Mouse (Mus musculus) kidney, adult 18-20 months (tissue): Measurements from ENCODE around the gene Sppl2c.
"Not testable (repeated sequence)": the region's sequence is repeated elsewhere in the genome, so short reads cannot be mapped to it uniquely, and the experiment has no call there.

Experiments used
- DNase-seq: peaks from one replicate; pipeline ENCODE4 v3.0.0; 2021

The Sppl2c gene

DNA sequence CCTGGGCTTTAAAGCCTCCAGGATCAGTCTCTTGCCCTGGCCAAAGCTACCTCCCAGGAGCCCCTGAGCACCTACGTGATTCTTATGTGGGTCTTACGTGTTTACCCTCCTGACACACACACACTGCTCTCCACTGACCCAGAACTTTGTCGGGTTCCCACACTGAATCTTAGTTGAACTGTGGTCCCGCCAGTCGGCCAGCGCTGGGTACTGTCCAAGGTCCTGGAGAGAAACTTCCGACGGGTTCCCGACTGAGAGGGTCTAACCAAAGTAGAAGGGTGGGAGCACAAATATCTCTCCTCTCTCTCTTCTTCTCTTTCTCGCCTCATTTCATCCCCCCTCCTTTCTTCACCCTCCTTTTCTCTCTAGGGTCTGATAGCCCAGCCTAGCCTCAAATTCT lies 11.7 kb downstream of the Sppl2c start:
- DNase-seq, result peak; percentile 9

DNA sequence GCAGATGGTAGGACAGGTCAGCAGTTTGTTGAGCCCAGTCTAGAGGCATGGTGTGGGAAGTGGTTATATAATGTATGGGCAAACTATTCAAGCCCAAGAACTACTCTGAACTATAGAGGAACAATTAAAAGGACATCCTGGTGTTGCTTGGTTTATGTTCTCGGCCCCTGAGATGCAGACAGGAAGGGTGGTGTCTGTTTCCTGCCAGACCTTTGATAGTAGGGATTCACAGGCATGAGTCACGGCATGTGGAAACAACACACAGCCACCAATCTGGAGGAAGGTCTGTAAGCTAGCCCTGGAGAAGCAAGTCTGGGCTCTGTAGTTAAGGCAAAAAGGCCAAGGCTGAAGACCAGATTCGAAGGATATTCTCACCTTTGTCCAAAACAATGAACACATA lies 17.1 kb downstream of the Sppl2c start:
- DNase-seq, result no peak

DNA sequence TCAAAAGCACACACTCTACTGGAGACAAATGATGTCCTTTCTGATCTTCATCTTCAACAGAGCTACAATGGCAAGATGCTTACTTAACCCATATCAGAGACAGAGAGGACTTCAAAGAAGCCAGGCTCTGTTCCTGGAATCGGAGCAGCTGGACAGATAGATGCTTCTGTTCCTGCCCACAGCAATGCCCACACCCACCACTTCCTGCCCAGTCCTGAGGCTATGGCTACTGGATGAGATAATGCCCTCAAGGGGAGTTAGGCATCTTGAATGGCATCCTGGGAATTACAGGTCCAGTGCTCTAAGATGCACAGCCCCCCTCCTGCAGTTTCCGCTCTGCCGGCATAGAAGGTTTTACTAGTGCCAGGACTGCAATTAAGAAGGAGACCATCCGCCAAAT lies 20.4 kb downstream of the Sppl2c start:
- no peak for DNase-seq

DNA sequence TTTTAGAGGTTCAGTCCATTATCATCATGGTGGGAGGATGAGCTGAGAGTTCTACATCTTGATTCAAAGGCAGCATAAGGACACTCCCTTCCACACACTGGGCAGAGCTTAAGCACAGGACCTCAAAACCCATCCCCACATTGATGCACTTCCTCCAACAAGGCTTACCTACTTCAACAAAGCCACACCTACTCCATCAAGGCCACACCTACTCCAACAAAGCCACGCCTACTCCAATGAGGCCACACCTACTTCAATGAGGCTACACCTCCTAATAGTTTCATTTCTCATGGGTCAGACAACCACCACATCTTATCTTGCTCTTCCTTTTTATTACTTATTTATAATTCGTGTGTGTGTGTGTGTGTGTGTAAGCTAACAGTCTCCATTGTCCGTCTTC lies 22.9 kb downstream of the Sppl2c start:
- no peak for DNase-seq

DNA sequence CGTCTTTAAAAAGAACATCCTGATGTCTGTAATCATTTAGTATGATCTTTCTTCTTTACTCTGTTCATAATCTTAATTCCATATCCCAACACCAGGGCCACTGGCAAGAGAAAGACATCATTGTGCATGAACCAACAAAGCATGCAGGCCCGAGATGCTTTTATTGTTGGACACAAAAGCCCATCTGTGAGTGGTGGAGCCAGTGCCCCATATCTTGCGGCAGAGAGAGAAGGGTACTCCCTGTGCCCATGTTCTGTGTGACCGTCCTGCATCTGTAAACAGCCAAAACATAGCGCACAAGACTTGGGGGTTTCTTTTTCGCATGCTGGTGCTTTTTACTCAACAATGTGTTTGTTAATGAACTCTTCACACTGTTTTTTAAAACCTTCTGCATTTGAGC lies 25.1 kb downstream of the Sppl2c start:
- DNase-seq, result no peak

DNA sequence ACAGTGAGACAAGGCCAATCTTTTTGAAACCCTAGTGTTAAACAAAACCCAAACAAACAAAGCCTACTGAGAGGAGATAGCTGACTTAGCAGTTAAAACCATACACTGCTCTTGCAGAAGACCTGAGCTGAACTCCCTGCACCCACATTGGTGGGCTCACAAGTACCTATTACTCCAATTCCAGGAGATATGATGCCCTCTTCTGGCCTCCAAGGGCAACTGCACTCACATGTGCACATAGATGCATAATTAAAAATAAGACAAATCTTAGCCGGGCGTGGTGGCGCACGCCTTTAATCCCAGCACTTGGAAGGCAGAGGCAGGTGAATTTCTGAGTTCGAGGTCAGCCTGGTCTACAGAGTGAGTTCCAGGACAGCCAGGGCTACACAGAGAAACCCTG lies 28.0 kb downstream of the Sppl2c start:
- not testable (repeated sequence) for DNase-seq

DNA sequence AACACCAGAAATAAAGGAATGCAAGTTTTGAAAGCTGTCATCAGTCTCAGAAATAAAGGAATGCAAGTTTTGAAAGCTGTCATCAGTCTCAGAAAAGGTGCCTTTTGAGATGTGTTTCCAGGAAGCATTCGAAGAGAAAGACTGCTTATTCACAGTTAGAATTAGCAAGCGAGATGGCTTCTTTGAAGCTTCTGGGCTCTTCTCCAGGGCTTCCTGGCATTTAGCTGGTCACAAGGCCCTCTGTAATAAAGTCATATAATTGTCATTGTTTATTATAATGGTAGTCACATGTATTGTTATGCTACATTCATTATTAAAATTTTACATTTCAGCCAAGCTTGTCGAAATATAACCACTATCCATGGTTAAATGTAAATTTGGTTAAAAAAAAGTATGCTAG lies 31.9 kb downstream of the Sppl2c start:
- DNase-seq, result no peak

DNA sequence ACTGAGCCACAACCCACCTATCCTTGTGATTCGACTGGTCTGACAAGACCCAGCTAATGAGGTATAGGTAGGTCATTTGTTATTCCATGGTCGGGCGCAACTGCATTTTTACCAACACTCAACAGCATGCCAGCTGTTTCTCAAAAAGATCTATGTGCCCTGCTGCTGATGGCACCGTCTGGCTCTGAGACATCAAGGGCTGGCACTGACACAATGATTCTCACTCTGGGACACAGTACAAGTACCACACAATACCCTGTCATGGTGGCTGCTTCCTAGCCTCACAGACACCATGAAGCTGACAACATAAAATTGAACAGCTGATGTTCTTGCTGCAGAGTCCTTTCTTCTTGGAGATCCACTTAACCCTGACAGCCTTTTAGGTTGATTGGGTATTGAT lies 34.2 kb downstream of the Sppl2c start:
- no peak for DNase-seq

DNA sequence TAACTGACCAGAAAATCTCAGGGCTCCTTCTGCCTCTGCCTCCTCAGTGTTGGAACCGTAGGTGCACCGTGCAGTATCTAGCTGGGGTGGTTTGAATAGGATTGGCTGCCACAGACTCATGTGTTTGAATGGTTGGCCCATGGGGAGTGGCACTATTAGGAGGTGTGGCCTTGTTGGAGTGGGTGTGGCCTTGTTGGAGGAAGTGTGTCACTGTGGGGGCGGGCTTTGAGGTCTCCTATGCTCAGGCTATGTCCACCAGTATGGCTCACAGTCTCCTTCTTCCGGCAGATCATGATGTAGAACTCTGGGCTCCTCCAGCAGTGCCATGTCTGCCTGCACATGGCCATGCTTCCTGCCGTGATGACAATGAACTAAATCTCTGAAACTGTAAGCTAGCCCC lies 35.6 kb downstream of the Sppl2c start:
- no peak for DNase-seq

DNA sequence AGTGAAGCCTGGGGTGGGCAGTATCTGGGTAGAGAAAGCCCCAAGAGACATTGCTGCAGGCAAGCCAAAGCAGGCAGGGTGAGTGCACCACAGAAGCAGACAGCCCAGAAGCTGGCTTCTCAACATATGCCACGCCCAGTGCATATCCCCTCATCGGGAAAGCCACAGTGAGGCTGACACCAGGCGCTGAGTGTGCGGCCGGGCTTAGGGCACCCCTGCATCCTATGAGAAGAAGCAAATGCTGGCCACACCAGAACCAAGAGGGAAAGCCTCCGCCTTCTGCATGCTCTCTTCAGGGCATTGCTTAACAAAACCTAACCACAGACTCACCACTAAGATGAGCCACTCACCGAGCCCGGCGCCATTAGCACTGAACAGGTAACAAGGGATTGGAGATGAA lies 37.2 kb downstream of the Sppl2c start:
- DNase-seq, result no peak

DNA sequence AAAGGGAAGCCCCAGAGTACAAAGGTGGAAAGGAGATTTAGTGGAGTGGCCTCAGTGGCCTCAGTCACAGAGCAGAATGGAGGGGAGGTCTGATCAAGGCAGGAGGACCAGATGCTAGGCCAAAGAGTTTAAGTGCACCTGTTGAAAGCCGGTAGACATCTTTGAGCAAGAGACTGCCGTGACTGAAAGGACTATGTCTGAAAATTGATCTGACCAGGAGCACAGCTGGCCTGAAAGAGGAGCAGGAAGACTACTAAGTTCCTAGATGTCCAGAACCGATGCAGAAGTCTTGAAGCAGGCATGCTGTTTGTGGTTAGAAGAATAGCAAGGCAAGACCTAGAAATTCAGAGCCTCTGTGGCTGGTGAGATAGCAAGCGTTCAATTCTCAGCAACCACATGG lies 43.3 kb downstream of the Sppl2c start:
- no peak for DNase-seq

DNA sequence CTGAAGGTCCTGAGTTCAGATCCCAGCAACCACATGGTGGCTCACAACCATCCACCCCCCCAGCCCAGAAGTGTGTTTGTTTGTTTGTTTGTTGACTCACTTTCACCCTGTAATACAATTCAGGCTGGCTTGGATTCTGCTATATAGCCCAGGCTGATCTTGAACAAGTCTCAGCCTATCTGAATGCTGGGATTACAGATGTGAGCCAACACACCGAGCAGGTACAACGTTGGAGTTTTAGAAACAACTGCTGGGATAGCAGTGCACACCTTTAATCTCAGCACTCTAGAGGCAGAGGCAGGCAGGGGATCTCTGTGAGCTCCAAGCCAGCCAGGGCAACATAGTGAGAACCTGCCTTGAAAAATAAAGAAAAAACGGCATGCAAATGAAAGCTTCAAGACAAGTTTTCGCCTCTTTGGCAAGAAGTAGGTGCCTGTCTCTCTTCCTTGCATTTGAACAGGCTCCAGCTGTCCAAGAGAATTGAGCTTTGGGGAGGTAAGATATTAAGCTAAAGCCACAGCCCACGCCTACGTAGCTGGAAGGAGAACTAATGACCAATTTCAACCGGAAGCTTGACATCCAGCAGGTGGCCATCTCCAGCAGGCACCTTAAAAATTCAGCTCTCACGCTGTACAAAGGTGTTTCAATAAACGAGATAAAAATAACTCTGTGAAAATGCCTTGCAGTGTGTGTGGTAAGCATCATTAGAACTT lies 44.1 kb downstream of the Sppl2c start:
- peak; percentile 52 for DNase-seq

DNA sequence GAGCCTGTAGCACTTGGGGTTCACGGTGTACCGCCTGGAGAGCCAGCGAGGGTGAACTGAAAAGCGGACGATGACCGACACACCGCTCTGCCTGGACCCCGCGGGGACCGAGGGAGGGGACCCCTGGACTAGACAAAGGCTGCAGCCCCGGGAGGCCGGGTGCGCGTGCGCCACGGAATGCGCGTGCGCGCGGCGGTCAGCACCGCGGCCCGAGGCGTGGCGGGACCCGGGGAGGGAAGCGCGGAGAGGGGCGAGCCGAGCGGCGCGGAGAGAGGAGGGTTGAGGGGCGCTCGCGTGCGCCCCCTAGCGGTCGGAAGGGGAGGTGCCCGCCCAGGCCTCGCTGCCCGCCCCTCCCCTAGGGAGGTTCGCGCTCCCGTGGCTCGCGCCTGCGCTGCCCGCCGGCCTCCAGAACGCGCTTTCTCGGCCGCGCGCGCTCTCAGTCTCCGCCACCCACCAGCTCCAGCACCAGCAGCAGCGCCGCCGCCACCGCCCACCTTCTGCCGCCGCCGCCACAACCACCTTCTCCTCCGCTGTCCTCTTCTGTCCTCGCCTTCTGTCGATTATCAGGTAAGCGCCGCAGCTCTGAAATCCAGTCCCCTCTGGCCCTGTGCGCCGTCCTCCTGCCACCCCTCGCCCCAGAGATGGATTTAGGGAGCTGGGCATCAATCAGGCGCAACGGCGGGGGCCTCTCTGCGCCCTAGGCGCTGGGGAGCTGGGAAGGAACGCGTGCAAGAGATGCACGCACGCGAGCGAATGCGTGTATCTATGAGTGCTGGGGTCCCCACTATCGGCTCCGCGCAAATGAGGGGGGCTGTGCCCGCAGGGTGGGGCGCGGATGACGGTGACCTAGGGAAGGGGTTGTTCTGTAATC lies 45.1 kb downstream of the Sppl2c start, which contains the start of gene Mapt:
Gene Mapt, plus strand, starts transcription at position 350 of the 871 bp plus-strand sequence.
- DNase-seq, result peak; percentile 92

DNA sequence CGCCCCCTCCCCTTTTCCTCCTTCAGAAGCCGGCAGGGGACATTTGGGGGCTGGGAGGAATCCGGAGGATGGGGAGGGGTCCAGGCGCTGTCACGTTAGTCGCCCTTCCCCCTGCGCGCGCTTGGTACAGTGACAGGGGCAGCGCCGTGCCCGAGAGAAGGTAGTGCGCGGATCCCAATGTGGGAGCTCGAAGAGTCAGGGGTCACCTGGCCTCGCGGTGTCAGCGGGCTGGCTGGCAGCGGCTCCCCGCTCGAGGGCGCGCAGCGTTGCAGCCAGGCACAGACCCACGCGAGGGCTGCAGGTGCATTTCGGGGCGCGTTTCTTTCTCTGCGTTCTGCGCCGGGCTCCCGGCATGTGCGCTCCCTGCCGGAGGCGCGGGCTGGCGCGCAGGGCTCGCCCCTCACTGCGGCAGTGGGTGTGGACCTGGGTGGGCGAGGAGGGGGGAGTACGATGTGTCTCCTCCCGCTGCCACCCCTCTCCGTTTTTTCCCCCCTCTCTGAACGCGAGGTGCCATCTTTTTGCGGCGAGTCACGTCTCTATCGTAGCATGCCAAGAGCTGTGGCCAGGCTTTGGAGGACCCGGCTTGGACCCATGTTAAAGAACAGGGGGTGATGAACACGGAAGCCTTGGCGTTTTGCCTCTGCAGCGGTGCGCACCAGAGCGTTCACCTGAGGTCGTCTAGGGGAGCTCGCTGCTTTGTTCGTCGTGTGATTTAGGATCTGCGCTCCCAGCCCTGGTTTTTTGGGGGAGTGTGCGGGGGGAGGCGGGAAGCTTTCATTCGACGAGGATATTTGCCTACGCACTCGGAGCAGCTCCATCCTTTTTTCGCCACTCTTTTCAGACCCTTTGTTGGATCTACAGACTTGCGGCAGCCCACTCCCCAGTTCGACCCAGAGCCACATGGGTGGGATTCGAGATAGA lies 46.3 kb downstream of the Sppl2c start:
- DNase-seq, result peak; percentile 68

DNA sequence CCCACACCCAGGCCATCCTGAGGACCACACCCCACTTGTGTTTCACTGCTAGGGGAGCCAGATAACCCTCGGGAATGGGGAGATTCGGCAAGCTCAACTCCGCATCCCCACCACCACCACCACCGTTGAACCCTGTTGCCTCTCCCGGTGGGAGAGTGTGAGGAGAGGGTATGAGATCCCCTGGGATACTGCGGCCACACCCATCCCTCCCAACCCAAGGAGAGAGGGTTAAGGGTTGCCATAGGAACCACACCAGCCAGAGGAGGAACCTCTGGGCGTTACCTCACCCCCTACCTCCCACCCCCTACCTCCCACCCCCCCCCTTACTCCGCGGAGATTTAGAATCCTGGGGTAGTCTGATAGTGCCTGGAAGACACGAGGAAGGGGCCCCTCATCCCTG lies 47.0 kb downstream of the Sppl2c start:
- DNase-seq, result no peak

DNA sequence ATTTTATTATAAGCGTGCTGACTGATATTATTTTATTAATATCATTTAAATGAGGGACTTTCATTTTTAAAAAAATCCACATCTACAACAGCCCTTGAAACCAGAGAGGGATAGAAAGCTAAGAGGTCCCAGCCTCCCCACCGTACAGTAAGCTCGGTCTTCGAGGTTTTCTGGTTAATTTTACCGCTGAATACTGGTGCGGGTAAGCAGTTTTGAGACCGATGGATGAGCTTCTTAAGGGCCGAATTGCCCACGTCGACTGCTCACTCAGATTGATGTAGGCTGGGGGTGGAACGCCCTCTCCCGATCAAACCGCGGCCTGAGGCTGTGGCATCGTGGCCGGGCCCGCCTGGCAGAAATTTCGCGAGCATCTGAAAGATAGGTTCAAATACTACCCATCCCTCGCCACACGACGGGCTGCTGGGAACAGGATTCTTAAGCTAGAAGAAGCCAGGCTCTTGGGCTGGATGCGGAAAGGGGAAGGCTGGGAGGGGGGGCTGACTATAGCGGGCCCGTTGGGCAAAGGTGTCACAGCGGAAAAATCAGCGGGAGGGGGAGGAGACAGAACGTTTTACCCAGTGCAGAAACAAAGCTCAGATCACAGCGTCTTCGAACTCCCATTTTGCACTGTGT lies 47.6 kb downstream of the Sppl2c start:
- no peak for DNase-seq

DNA sequence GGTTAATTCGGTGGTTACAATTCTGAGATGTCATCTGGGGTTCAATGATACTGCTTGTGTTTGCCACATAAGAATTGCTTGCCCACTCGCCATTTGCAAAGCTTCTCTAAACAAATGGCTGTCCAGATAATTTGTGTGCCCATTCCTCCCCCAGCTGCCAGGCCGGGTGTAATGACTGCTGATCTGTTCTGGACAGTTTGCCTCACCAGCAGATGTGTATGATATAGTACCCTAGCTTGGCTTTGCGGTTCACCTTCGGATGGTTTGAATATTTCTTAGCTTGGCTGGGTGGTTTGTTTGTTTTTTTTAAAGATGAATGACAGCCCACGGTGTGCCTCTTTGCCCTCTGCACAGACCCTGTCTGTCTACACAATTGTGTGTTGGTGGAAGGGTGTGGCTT lies 48.6 kb downstream of the Sppl2c start:
- no peak for DNase-seq

DNA sequence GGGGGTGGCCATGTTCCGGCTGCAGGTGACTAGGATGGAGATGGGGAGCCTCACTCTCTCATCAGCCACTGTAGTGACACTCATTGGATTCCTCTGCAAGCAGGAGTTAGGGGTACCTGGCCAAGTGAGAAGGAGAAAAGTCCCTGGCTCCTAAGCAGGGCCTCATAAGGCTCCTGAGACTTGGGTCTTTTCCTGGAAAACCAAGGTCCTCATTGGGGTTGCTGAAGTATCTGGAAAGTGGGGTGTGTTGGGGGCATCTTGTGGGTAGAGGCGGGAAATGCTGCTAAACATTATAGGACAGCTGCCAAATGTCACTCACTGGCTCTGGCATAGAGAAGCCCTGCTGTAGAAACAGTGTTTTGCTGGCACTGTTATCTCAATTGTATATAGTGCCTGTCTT lies 49.8 kb downstream of the Sppl2c start:
- DNase-seq, result no peak

DNA sequence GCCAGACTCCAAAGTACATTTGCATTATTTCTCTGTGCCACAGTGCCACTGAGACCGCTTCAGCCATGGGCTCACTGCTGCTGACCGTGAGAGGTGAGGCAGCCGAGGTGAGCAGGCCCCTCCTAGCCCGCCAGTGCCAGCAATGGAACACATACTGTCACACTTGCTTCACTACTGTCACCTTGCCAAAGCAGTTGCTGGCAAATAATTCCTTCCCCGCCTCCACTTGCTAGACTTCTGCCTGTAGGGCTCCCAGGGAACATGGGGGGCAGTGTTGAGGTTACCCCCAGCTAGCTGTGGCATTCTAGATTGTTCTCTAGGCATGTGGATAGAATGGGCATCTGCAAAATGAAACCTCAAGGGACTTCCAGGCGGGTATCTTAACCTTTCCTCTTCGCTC lies 51.1 kb downstream of the Sppl2c start:
- peak; percentile 71 for DNase-seq

DNA sequence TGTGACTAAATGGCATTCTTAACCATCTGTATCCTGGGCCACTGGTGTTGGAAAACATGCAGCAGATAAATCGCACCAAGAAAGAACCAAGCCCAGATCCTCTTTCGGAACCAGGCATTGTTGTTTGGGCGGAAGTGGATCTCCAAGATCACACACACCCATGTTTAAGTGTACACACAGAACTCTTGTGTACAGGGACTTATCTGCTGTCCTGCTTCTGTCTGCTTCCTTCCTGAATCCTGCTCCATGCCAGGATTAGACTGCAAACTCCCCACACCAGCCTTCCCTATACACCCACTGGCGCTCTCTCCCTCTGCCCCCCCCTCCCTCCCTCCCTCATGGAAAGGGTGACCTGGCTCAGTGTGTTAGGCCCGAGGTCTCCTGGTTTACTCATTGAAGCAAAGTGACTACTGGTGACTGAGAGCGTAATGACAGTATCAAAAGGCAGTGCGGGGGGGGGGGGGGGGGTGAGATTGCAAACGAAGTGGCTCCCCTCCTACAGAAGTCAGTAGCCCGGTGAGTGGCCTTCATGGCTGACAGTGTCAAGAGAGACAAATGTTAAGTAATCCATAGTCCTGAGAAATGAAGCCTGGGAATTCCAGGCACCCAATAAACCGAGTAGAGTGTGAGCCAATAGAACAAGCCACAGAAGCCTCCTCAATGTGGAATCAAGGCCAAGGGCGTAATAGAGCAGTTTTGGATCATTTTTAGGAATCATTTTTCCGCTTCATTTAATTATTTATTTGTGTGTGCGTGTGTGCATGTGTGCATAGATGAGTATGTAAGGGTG lies 52.0 kb downstream of the Sppl2c start:
- DNase-seq, result no peak
